Mouse (Mus musculus) hematopoietic stem cell, adult 5-6 weeks (primary cell): ENCODE measurements around the gene Uvrag. TPM values are rescaled to one million over a fixed set of nuclear protein-coding genes. Genes with fewer than 3 reads are reported as not detected.

Source experiments
- ATAC-seq, 2 experiments: fragments of 125-278 bp in 1 of 2; replicated peaks in 1 of 2; 2 replicates each; pipeline ENCODE4 v1.8.0; 2016 to 2017; ENCODE audit warnings: inconsistent platforms in 2 of 2, mild to moderate bottlenecking in 2 of 2, moderate number of reproducible peaks in 2 of 2, low read depth in 1 of 2, moderate TSS enrichment in 1 of 2; ENCODE audit not compliant: low FRiP score in 2 of 2, poor library complexity in 2 of 2, severe bottlenecking in 2 of 2, insufficient read depth in 1 of 2, low TSS enrichment in 1 of 2
- total RNA-seq: library from RNA; stranded (forward); fragments of 172-1452, 232-1000 nt; gene quantifications from 2 replicates; pipeline ENCODE4 v1.2.3, GENCODE M21; 2017

Uvrag gene
- total RNA-seq, 1 experiment from 2014 or later, result 34.4 TPM

- no peak for ATAC-seq
Observed at GRCm38 (mm10) chr7:99057053-99057630, 83.8 kb downstream of the Uvrag start.

- no peak for ATAC-seq
Observed at GRCm38 (mm10) chr7:99053626-99054025, 87.3 kb downstream of the Uvrag start.

GRCm38 (mm10) chr7:99052471-99053241 is 88.3 kb downstream of the Uvrag start:
- no peak for ATAC-seq

GRCm38 (mm10) chr7:99050882-99051281 is 90.1 kb downstream of the Uvrag start:
- ATAC-seq, result no peak

GRCm38 (mm10) chr7:99049897-99050296 is 91.0 kb downstream of the Uvrag start:
- ATAC-seq, result peak; percentile 78 to 90

- no peak for ATAC-seq
Observed at GRCm38 (mm10) chr7:99046545-99047206, 94.3 kb downstream of the Uvrag start.

GRCm38 (mm10) chr7:99045525-99045924 is 95.4 kb downstream of the Uvrag start:
- ATAC-seq, result no peak

- no peak for ATAC-seq
Observed at GRCm38 (mm10) chr7:99043923-99044322, 97.0 kb downstream of the Uvrag start.

- peak; percentile 89 to 92 for ATAC-seq
Observed at GRCm38 (mm10) chr7:99043322-99043721, 97.6 kb downstream of the Uvrag start.

- no peak for ATAC-seq
Observed at GRCm38 (mm10) chr7:99041818-99042217, 99.1 kb downstream of the Uvrag start.

GRCm38 (mm10) chr7:99039912-99040311 is 101.0 kb downstream of the Uvrag start:
- no peak for ATAC-seq

- ATAC-seq, result no peak
Observed at GRCm38 (mm10) chr7:99036284-99036683, 104.7 kb downstream of the Uvrag start.

GRCm38 (mm10) chr7:99034909-99035308 is 106.0 kb downstream of the Uvrag start:
- ATAC-seq, result no peak

GRCm38 (mm10) chr7:99033838-99034237 is 107.1 kb downstream of the Uvrag start:
- no peak for ATAC-seq

- no peak for ATAC-seq
Observed at GRCm38 (mm10) chr7:99033314-99033713, 107.6 kb downstream of the Uvrag start.

GRCm38 (mm10) chr7:99032051-99032450 is 108.9 kb downstream of the Uvrag start:
- ATAC-seq, result no peak

GRCm38 (mm10) chr7:99028108-99028507 is 112.8 kb downstream of the Uvrag start:
- no peak for ATAC-seq

GRCm38 (mm10) chr7:99027185-99027584 is 113.8 kb downstream of the Uvrag start:
- peak; percentile 81 to 88 for ATAC-seq
